Mouse (Mus musculus) brain, embryonic 18.5 days (tissue): ENCODE data around the gene Hs6st3.
"Not testable (repeated sequence)": the region's sequence is repeated elsewhere in the genome, so short reads cannot be mapped to it uniquely, and the experiment has no call there.

Source experiments
- DNase-seq: peaks from one replicate; pipeline ENCODE4 v3.0.0-alpha.2; 2012; ENCODE audit warnings: low read depth, low spot score

Gene Hs6st3

DNA sequence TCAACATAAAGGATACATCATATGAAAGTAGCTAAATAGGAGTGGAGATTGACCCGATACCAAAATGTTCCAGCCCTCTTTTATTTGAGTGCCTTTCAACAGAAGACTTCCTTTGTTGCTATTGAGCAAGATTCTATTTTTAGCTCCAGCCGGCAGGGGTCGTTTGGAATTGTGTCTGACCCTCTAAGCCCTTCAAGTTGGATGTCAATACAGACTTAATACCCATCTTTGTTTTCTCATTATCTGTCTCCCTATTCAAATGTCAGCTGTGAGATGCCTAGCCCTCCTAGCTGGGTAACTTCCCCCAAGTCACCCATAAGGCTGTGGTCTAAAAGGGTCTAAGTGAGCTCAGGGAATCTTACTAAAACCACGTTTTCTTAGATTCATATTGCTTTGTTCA is 312.3 kb downstream of the Hs6st3 start:
- no peak for DNase-seq

DNA sequence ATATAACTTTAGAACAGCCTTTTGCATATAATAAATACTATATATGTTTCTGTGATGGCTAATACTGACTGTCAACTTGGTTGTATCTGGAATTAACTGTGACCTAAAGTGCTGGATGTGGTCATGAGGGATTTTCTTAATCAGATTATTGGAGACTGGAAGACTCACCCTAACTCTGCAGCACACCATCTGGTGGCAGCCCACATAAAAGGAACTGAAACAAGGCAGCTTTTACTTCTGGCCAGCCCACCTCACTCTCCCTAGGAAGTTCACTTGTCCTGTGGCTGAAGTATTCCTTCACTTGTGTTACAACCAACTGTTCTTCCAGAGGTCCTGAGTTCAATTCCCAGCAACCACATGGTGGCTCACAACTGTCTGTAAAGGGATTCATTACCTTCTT is 313.5 kb downstream of the Hs6st3 start:
- DNase-seq, result no peak

- DNase-seq, result no peak
These were observed 314.2 kb downstream of the Hs6st3 start for GRCm38 (mm10) chr14:119452382-119452781.

DNA sequence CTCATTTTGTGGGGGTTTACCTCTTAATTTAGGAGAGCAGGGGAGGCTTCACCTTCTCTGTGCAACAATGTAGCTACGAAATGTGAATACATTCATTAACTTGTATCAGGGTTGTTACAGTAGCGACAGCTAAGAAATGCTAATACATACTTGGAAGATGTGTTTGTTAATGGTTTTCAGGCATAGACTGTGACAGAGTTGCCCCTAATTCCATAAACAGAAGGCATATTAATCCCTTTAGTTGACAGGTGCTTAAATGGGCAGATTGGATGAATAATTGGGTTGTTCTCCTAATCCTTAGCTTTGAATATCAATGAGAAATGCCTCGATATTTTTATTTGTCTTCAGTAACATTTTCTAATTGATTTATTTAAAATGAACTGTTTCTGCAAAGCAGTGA is 314.7 kb downstream of the Hs6st3 start:
- DNase-seq, result no peak

DNA sequence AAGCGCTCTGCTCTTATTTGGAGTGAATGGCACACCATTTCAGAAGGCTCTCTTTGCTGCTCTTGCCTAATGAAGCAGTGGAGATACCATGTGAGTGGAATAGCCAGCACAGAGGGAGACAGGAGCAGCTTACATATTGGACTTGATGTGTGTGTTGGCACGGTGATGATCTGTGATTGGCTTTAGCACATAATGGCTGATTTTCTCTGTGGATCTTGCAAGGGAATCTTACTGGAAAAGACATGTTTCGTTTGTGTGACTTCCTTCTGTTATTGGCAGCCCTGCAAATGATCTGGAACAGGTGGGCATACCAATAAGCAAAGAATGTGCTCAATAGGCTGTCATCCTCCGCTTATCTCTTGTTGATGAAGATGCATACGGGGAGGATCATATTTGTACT is 326.2 kb downstream of the Hs6st3 start:
- no peak for DNase-seq

- DNase-seq, result no peak
These were observed 326.7 kb downstream of the Hs6st3 start for GRCm38 (mm10) chr14:119464883-119465282.

DNA sequence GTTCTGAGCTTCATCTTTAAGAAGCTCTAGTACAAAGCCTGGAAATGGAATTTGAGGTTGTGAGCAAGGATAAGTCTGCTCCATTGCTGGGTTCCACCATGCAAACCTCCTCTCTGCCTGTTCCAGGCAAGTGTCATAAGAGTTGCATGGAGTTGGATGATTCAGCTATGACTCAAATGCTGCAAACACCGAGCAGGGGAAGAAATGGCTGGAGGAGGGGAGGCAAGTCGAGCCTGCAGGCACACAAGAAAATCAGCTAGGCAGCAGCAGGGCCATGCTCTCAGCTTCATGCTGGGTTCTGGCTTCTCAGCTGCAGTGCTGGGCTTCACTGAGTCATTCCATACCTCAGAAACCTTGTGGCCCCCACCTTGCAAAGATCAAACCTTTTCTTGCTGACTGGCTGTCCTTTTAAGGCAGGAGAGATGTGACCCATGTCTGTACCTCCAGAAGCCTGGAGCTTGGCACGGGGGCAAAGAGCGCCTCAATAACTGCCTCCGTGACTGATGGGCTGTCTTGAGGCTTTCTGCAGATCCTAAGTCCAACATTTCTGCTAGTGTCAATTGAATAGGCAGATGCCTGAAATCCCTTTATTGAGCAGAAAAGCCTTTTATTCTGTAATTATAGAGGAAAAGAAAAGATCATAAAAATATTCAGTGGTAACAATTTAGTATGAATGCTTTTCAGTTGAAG is 328.9 kb downstream of the Hs6st3 start:
- DNase-seq, result no peak

DNA sequence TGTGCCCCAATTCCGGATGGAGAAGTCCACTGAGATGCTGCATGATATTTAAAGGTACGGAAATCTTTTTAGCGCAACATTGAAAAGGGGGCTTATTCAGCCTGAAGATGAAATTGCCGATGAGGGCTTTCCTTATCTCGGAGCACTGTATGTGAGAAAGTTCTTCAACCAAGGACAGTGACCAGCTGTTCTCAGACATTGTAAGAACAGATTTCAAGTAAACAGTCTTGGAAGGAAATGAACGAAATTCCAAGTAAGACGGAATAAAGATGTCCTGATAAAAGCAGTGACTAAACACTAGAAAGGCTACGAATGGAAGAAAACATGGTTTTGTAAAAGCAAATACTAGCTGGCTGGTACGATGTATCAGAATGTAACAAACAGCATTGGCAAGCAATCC is 338.4 kb downstream of the Hs6st3 start:
- DNase-seq, result no peak

DNA sequence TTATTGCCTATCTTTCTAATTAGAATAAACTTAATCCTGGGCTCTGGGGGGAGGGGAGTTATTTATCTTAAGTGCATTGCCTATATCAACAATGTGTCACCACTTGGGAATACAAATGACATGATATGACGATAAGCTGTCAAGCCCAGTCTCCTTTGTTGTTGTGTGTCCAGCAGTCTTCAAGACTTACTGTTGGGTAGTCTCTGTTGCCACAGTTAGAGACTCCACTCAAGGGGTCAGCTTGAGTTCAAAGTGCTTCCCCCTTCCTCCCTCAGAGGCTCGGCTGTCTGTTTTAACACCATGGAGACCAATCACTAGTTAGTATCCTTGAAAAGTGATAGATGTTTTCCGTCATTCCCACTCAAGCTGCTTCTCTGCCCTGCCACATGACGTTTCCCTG is 339.7 kb downstream of the Hs6st3 start:
- DNase-seq, result no peak

GRCm38 (mm10) chr14:119488978-119489703 is 351.0 kb downstream of the Hs6st3 start:
- no peak for DNase-seq

DNA sequence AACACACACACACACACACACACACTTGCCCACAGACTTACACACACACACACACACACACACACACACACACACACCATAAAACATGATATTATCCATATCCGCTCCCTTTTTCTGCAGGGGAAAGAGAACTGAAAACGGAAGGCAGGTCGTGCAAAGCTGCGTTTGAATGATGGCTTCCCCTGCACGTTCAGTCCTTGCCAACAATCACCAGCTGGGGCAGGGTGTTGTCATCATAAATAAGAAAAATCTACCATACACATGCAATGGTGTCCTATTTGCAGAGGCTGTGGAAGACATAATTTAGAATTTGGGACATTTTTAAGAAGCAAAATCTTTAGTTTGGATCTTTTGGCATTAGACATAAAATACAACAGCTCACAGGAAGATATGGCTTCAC is 382.5 kb downstream of the Hs6st3 start:
- DNase-seq, result no peak

DNA sequence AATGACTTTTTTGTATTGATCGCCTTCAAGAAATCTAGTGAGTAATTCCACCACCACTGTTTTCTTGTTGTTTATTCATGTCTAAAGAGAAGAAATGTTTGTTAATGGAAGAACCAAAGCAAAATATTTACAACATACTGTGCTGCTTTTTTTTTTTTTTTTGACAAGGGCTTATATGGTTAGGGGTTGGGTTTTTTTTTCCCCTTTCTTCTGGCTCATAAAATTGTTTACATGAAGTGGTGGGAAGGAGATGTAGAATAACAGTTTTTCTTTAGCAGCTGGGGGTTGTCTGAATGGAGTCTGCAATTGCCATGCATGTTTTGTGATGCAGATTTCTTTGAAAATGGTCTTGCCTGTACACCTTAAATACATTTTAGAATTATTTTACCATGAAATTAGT is 382.9 kb downstream of the Hs6st3 start:
- DNase-seq, result no peak

DNA sequence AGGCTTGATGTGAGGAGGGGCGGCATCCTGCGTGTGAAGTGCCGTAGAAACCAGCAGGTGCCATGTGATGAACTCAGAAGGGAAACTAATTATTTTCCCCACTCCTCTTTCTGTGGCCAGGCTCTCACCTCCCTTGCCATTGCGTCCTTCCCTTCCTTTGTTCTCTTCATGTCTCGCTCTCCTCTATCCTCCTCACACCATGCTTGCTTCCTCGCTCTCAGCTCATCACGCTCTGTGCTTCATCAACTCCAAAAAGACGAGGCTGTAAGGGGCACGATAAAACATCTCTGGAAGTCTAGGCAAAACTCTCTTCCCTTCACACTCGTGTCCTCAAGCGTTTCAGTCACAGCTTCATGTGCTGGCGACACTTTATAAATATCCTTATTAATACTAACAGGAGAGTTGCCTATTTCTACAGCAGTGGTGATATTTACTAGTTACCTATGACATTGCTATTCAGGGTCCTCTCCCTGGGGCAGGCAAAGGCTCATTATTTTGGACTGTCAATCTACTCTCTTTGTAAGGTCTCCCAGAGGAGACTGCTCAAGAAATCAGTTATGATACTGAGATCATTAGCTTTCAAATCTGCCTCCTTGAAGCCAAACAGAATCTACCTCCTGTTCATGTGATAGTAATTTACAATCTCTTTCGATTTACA is 394.9 kb downstream of the Hs6st3 start:
- no peak for DNase-seq

DNA sequence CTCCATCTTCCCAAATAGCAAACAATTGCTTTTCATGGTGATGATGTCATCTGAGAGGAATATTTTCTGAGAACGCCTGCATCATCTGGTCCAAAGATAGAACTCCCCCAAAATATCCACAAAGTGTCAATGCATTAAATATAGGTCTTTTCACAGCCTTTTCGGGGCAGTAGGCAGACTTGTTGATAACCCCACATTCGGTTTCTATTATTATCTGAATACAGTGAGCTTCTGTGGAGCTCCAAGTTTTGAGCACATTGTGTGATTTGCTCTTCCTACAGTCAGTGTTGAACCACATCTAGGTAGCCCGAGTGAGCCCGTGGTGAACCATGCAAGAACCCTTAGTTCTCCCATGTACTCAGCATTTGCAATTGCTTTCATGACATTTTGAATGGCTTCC is 402.4 kb downstream of the Hs6st3 start:
- DNase-seq, result no peak

DNA sequence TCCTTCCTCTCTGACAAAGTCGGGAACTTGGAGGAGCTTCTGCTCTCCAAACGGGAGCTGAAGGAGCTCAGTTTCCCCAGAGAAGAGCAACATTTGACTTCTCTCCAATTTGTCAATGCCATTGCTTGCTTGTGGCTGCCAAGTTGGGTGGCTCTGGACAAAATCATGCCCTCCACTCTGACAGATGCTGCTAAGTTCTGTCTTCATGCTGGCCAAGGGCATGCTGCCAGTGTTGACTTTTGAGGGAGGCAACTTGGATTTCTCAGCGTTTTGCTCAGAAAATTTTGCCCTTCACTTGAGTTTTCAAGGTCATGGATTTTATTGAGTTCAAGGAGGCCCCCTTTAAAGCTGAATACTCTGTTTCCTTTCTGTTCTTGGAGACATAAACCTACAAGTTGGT is 406.5 kb downstream of the Hs6st3 start:
- DNase-seq, result no peak

DNA sequence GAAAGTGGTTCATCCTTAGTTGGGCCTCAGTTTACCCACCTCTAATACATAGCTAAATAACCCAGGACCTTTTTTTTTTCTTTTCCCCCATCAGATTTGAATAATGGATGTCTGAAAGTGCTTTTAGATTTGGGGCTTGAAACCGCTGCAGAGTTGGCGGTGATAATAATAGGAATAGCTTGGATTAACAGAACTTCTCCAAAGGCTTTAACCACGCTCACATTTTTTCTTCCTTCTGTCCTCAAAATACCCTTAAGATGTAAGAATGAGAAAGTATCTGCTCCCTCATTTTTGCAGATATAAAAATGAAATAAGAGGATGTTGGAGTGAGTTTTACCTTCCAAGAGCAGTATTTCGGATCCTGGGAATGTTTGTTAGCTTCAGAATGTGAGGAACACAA is 420.2 kb downstream of the Hs6st3 start:
- no peak for DNase-seq

GRCm38 (mm10) chr14:119582039-119582508 is 443.9 kb downstream of the Hs6st3 start:
- no peak for DNase-seq

DNA sequence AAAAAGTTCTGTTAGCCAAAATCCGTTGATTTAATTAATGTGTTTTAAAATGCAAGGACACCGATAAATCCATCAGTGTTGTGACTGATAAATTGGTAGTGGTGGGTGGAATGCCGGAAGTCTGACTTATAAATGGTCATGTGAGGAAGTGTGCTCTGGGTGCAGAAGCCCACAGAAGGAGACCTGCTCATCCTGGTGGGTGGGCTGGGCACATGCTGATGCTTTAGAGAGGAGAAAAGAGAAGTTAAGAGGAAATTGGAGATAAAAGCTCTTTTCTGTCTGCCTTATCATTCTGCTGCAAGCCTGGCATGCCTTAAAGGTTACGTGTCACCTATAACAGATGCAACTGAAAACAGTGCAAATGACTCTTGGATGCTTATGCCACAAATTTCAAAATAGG is 446.9 kb downstream of the Hs6st3 start:
- DNase-seq, result no peak

- DNase-seq, result not testable (repeated sequence)
These were observed 449.2 kb downstream of the Hs6st3 start for GRCm38 (mm10) chr14:119587365-119587764.

DNA sequence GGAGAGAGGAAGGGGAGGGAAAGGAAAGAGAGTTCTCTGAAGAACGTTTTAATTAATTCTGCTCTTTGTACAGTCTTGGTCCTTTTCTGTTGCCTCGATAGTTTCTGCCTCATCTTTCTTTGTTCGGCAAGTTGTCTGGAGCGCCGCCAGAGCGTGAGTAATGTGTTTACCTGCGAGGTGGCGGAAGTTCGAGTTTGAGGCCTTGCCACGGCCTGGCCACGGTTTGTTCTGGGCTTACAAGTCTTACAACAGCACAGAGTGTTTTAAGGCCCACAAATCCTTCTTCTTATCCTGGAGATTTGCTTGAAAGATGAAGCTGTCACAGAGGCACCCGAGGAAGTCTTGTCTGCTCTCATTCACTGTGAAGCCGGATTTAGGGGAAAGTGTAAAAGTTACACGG is 466.2 kb downstream of the Hs6st3 start:
- DNase-seq, result no peak

- DNase-seq, result no peak
These were observed 474.7 kb downstream of the Hs6st3 start for GRCm38 (mm10) chr14:119612793-119613192.

DNA sequence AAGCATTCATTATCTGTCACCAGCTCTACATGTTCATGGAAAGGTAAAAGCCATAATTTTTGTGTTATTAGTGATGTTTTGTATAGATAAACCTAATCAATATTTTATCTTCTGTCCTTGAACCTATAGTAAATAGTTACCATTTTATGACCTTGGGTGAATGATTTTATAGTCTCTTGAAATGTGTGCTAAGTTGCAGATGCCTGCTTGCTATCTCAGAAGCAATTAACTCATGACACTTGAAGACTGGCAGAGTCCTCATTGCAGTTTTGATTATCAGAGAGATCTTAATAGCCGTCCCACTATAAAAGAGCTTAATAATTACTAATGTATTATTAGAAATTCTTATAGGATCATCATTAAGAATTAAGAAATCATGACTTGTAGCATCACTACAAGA is 491.0 kb downstream of the Hs6st3 start:
- DNase-seq, result no peak

GRCm38 (mm10) chr14:119633090-119633489 is 494.9 kb downstream of the Hs6st3 start:
- DNase-seq, result no peak
